Mouse (Mus musculus) forebrain, embryonic 16.5 days (tissue): ENCODE measurements at regions not wholly inside any gene's neighbourhood (a gene's known extent, or its start where the extent isn't known, plus 50 kb on each side); places are given as distances from the start of the nearest gene placed in this dataset.

ENCODE experiments used
- ATAC-seq: fragments of 200-750 bp; cut with Nextera tagmentation; 2 replicates; pipeline ENCODE4 v1.8.0; 2017; ENCODE audit warnings: mild to moderate bottlenecking, moderate library complexity
- H3K27ac ChIP-seq: fragments of 300-500 bp; sonication (generic); 2 replicates; pipeline ENCODE4 v1.5.1; 2014; ENCODE audit warnings: low read length, control low read depth
- H3K27me3 ChIP-seq: fragments of 300-500 bp; sonication (generic); replicated peaks from 2 replicates; pipeline ENCODE4 v1.6.1; 2014; ENCODE audit warnings: low read length; ENCODE audit not compliant: control insufficient read depth, insufficient read depth
- H3K36me3 ChIP-seq: fragments of 300-500 bp; sonication (generic); 2 replicates; pipeline ENCODE4 v1.6.1; 2014; ENCODE audit not compliant: control insufficient read depth, insufficient read depth
- H3K4me1 ChIP-seq: fragments of 300-500 bp; sonication (generic); replicated peaks from 2 replicates; pipeline ENCODE4 v1.6.1; 2014; ENCODE audit warnings: low read length; ENCODE audit not compliant: control insufficient read depth, insufficient read depth
- H3K4me2 ChIP-seq: fragments of 300-500 bp; sonication (generic); 2 replicates; pipeline ENCODE4 v1.6.1; 2014; ENCODE audit warnings: mild to moderate bottlenecking, low read length, control low read depth
- H3K4me3 ChIP-seq: fragments of 300-500 bp; sonication (generic); replicated peaks from 2 replicates; pipeline ENCODE4 v1.5.1; 2014; ENCODE audit warnings: mild to moderate bottlenecking, low read length, control low read depth
- H3K9ac ChIP-seq: fragments of 300-500 bp; sonication (generic); replicated peaks from 2 replicates; pipeline ENCODE4 v1.6.1; 2014; ENCODE audit warnings: low read depth, low read length, control low read depth
- H3K9me3 ChIP-seq: fragments of 300-500 bp; sonication (generic); 2 replicates; pipeline ENCODE4 v1.6.1; 2016; ENCODE audit warnings: low read length; ENCODE audit not compliant: control insufficient read depth
- WGBS: fragments of 180-500 bp; shearing (Covaris S2); extraction: QIAGEN DNeasy Blood & Tissue Kit; methylation state at CpG from one replicate; pipeline ENCODE4 v1.1.7; 2014; 5-methylcytosine and 5-hydroxymethylcytosine counted together

DNA sequence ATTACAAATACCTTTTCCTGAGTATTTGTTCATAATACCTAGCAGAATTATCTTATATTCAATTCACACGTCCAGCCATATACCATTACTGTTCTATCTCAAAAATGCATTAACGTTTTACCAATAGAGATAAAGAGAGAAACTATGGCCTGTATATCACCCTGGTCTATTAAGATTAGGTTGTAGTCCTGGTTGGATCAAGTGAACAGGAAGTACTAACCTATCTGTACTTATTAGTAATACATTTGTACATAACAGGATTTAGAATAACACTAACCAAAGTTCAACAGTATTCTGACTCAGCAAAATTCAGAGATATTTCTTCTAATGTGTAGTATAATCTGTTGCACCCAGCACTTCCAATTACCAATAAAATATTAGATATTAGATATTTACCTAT, 1208.9 kb downstream of the Brinp3 start:
- H3K4me2 ChIP-seq = no peak overlapping the region
- no peak for ATAC-seq
- H3K4me1 ChIP-seq = no peaks in the 10 kb centered on the region
- no peaks in the 10 kb centered on the region for H3K36me3 ChIP-seq
- no peak overlapping the region for H3K27ac ChIP-seq
- 93% methylated on average over 2 of the region's 2 CpGs for WGBS
- H3K9me3 ChIP-seq = no peaks in the 10 kb centered on the region
- no peak overlapping the region for H3K9ac ChIP-seq
- H3K27me3 ChIP-seq = no peaks in the 10 kb centered on the region
- no peak overlapping the region for H3K4me3 ChIP-seq

DNA sequence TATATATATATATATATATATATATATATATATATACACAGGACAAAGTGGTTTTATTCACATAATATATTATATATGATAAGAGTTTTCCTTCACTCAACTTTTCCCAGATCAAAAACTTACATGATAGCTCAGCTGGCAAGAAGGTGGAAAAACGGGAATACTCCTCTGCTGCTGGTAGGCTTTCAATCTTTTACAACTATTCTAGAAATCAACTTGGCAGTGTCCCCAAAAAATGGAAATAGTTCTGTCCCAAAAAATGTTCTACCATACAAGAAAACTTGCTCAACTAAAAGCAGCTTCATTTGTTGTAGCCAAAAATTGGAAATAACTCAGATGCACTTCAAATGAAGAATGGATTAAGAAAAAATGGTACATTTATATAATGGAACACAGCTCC, 1235.4 kb downstream of the Brinp3 start:
- Histone ChIP-seq H3K4me3 (no peak overlapping the region), H3K4me2 (no peak overlapping the region), H3K27ac (no peak overlapping the region), H3K9me3 (no peaks in the 10 kb centered on the region), H3K4me1 (no peaks in the 10 kb centered on the region), H3K36me3 (no peaks in the 10 kb centered on the region), H3K27me3 (no peaks in the 10 kb centered on the region), H3K9ac (no peak overlapping the region)
- ATAC-seq = no peak
- WGBS = 80% methylated on average over 1 of the region's 1 CpGs

GRCm38 (mm10) chr1:147766094-147766493, 1271.5 kb downstream of the Brinp3 start:
- Histone ChIP-seq H3K27ac (no peak overlapping the region), H3K4me1 (no peaks in the 10 kb centered on the region), H3K9me3 (no peaks in the 10 kb centered on the region), H3K4me2 (no peak overlapping the region), H3K4me3 (no peak overlapping the region), H3K36me3 (no peaks in the 10 kb centered on the region), H3K9ac (no peak overlapping the region), H3K27me3 (no peaks in the 10 kb centered on the region)
- ATAC-seq = peak; percentile 63; the same call in 1 of the 2 replicates
- 48% methylated on average over 3 of the region's 3 CpGs for WGBS

- WGBS = 93% methylated on average over 1 of the region's 1 CpGs
- Histone ChIP-seq H3K27me3 (no peaks in the 10 kb centered on the region), H3K4me3 (no peak overlapping the region), H3K36me3 (no peaks in the 10 kb centered on the region), H3K9ac (no peak overlapping the region), H3K4me1 (no peaks in the 10 kb centered on the region), H3K27ac (no peak overlapping the region), H3K9me3 (no peaks in the 10 kb centered on the region), H3K4me2 (no peak overlapping the region)
- no peak for ATAC-seq
Observed at GRCm38 (mm10) chr1:147802759-147803158, 1308.2 kb downstream of the Brinp3 start.
